Comparison of ENCODE assay signal across 21 mouse cellular contexts in genomic region chr7:70826074-70826473, GRCm38 (mm10).
DNase-seq lines count a peak whose midpoint lies in the region; ATAC-seq and TF ChIP-seq lines count a peak whose summit lies in the region.
"Had no signal": no experiment of that assay in that cellular context is flagged by ENCODE, and none has a peak within 500 bp of the region (broad histone marks: within the 10 kb centered on the region; RNA-seq: fewer than 3 reads in every experiment).

No protein-coding gene starts in this region.

- H3K9me3 ChIP-seq in kidney, embryonic 15.5 days (replicated peaks), result no peaks in the 10 kb centered on the region
- H3K9me3 ChIP-seq in kidney, embryonic 16.5 days (ENCODE audit: low read length), result no peaks in the 10 kb centered on the region
- H3K9me3 ChIP-seq in kidney, postnatal 0 days (replicated peaks; ENCODE audit: low read length), result no peaks in the 10 kb centered on the region
- H3K9me3 ChIP-seq: embryonic facial prominence, embryonic 10.5 days; forebrain, embryonic 15.5 days; hindbrain, embryonic 15.5 days; midbrain, embryonic 10.5 days; neural tube, embryonic 15.5 days had no signal

- no peak for ATAC-seq in kidney, embryonic 15.5 days (replicated peaks; ENCODE audit: low FRiP score)
- ATAC-seq in kidney, embryonic 16.5 days (ENCODE audit: low FRiP score, low TSS enrichment), result no peak
- no peak for ATAC-seq in kidney, postnatal 0 days (replicated peaks; ENCODE audit: low FRiP score, low read depth)
- ATAC-seq: forebrain, embryonic 15.5 days; liver, postnatal 0 days; lung, postnatal 0 days had no signal

- no peaks in the 10 kb centered on the region for H3K27me3 ChIP-seq in kidney, embryonic 15.5 days
- no peaks in the 10 kb centered on the region for H3K27me3 ChIP-seq in kidney, embryonic 16.5 days (ENCODE audit: insufficient read depth, low read length)
- H3K27me3 ChIP-seq in kidney, postnatal 0 days (ENCODE audit: insufficient read depth, low read length), result no peaks in the 10 kb centered on the region
- H3K27me3 ChIP-seq: forebrain, embryonic 15.5 days; hindbrain, embryonic 15.5 days; neural tube, embryonic 15.5 days had no signal

- H3K9ac ChIP-seq in kidney, embryonic 15.5 days, result no peak overlapping the region
- no peak overlapping the region for H3K9ac ChIP-seq in kidney, embryonic 16.5 days (replicated peaks; ENCODE audit: low read length)
- H3K9ac ChIP-seq in kidney, postnatal 0 days (ENCODE audit: low read depth, low read length), result no peak overlapping the region
- H3K9ac ChIP-seq: forebrain, embryonic 15.5 days; hindbrain, embryonic 15.5 days; liver, postnatal 0 days; neural tube, embryonic 15.5 days had no signal

- no peak overlapping the region for H3K4me3 ChIP-seq in kidney, embryonic 15.5 days (replicated peaks)
- H3K4me3 ChIP-seq in kidney, embryonic 16.5 days (ENCODE audit: low read length), result no peak overlapping the region
- no peak overlapping the region for H3K4me3 ChIP-seq in kidney, postnatal 0 days (replicated peaks; ENCODE audit: low read depth, low read length)
- H3K4me3 ChIP-seq in left cerebral cortex, adult 2 months, result no peak overlapping the region
- H3K4me3 ChIP-seq: embryonic facial prominence, embryonic 10.5 days; forebrain, embryonic 15.5 days; hindbrain, embryonic 15.5 days; midbrain, embryonic 10.5 days; neural tube, embryonic 15.5 days had no signal

- H3K4me2 ChIP-seq in kidney, embryonic 15.5 days, result no peak overlapping the region
- no peak overlapping the region for H3K4me2 ChIP-seq in kidney, embryonic 16.5 days (replicated peaks; ENCODE audit: low read depth, low read length)
- no peak overlapping the region for H3K4me2 ChIP-seq in kidney, postnatal 0 days (ENCODE audit: low read length)
- H3K4me2 ChIP-seq: forebrain, embryonic 15.5 days; hindbrain, embryonic 15.5 days; liver, embryonic 11.5 days; neural tube, embryonic 15.5 days had no signal

- 0 out of 2 replicates have a peak overlapping the region, but pooled peaks have one; percentile 28 for H3K27ac ChIP-seq in kidney, embryonic 15.5 days
- H3K27ac ChIP-seq in kidney, embryonic 16.5 days (ENCODE audit: low read length), result no peak overlapping the region
- H3K27ac ChIP-seq in kidney, postnatal 0 days, result no peak overlapping the region
- H3K27ac ChIP-seq in left cerebral cortex, adult 2 months, result no peak overlapping the region
- H3K27ac ChIP-seq: embryonic facial prominence, embryonic 10.5 days; forebrain, embryonic 15.5 days; hindbrain, embryonic 15.5 days; macrophage; midbrain, embryonic 10.5 days; neural tube, embryonic 15.5 days; stomach, postnatal 0 days had no signal

- intact Hi-C loops in heart, postnatal 36 days (cut with DNase I), result no loop called here
- intact Hi-C loops in left cerebral cortex, adult 2 months (cut with DNase I), result no loop called here

- WGBS in kidney, embryonic 15.5 days, result 32% methylated on average over 3 of the region's 3 CpGs
- 25% methylated on average over 3 of the region's 3 CpGs for WGBS in kidney, embryonic 16.5 days
- 26% methylated on average over 3 of the region's 3 CpGs for WGBS in kidney, postnatal 0 days

- H3K4me1 ChIP-seq in kidney, embryonic 15.5 days, result peaks cover 27% of the 10 kb centered on the region
- H3K4me1 ChIP-seq in kidney, embryonic 16.5 days (ENCODE audit: insufficient read depth, low read length), result peaks cover 21% of the 10 kb centered on the region
- H3K4me1 ChIP-seq in kidney, postnatal 0 days (replicated peaks; ENCODE audit: insufficient read depth, low read length), result peaks cover 12% of the 10 kb centered on the region; the same call in 1 of the 2 replicates
- H3K4me1 ChIP-seq: hindbrain, embryonic 15.5 days had no signal

- no peaks in the 10 kb centered on the region for H3K36me3 ChIP-seq in kidney, embryonic 15.5 days
- no peaks in the 10 kb centered on the region for H3K36me3 ChIP-seq in kidney, embryonic 16.5 days (ENCODE audit: insufficient read depth, low read length)
- H3K36me3 ChIP-seq in kidney, postnatal 0 days (ENCODE audit: insufficient read depth, low read length), result no peaks in the 10 kb centered on the region
- H3K36me3 ChIP-seq: embryonic facial prominence, embryonic 10.5 days; forebrain, embryonic 15.5 days; hindbrain, embryonic 15.5 days; midbrain, embryonic 10.5 days; neural tube, embryonic 15.5 days had no signal

- peak; percentile 41 to 43 for DNase-seq in heart, adult 18-20 months
- DNase-seq in heart, postnatal 36 days, result no peak
- peak; percentile 38 for DNase-seq in kidney, postnatal 0 days (ENCODE audit: low spot score)
- DNase-seq in left cerebral cortex, adult 2 months (ENCODE audit: extremely low spot score in 1 of 2, low spot score in 2 of 2), result no peak
- no peak for DNase-seq in urinary bladder, postnatal 10 days (ENCODE audit: low spot score)
- DNase-seq: adrenal gland, postnatal 10 days; cerebellum, postnatal 10 days; liver, postnatal 0 days; thymus, adult 2 months; thymus, postnatal 4 days had no signal

- TF ChIP-seq CTCF in kidney, postnatal 0 days (IDR thresholded peaks at IDR 0.05; ENCODE audit: low read depth), result no peak
- TF ChIP-seq CTCF in left cerebral cortex, adult 2 months (IDR thresholded peaks at IDR 0.05), result no peak

Comparison
In these comparisons a context has a peak if more than half of its experiments do, and no peak if none do; other contexts are left out.
1. DNase-seq: peak in heart, adult 18-20 months (2 of 2) and kidney, postnatal 0 days (single experiment); none in heart, postnatal 36 days (0 of 2), left cerebral cortex, adult 2 months (0 of 2) and urinary bladder, postnatal 10 days (single experiment).